Mouse (Mus musculus) lung, postnatal 10 days (tissue): ENCODE data around the gene Irgc1.
"Not testable (repeated sequence)": the region's sequence is repeated elsewhere in the genome, so short reads cannot be mapped to it uniquely, and the experiment has no call there.

Source experiments
- DNase-seq: peaks from one replicate; pipeline ENCODE4 v3.0.0; 2021

Irgc1 gene

DNA sequence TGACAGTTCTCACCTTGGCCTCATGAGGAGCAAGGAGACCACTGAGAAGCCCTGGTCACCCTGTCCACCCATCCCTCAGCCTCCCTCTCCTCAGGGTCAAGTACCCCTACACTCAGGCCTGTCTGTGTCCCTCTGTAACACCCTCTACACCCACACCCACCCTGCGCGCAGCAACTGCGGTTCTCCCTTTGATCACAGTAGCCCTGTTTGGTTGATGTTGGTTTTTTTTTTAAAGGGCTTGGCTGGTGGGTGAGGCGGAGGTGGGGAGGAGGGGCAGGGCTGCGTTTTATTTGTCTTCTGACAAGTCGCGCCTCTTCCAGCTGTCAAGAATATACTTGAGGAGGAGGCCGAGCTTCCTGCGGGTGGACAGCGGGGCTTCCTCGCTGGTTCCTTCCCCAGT is 20.4 kb downstream of the Irgc1 start:
- DNase-seq = no peak

DNA sequence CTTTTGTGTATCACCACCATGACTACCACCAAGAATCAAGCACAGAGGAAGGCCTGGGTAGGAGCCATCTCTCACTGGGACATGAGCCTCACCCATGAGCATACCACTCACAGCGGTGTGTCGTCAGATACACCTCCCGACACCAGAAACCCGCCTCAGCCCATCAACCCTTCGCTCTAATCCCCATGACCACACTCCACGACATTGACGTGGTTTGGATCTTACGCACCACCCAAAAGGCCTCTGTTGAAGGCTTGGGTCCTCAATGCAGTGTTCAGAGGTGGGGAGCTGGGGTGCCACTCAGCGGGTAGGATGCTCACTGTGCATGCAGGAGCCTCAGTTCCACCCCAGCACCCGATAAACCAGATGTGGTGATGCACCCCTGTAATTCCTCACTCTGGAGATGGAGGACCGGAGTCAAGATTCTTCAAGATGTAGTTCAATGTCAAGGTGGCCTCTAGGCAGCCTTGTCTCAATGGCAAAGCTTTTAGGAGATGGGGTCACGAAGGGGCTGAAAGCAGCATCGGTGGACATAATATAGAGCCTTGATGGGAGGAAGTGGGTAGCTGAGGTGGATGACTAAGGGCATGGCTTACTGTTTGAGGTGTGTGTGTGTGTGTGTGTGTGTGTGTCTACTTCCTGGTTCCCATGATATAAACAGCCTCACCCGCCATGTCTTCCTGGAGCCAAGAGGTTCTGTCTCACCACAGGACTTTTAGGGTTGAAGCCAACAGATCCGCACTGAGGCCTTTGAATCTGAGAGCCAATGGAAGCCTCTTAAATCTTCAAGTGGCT is 21.3 kb downstream of the Irgc1 start:
- no peak for DNase-seq

GRCm38 (mm10) chr7:24429413-24430112 is 22.5 kb downstream of the Irgc1 start:
- DNase-seq = no peak

- no peak for DNase-seq
These were observed 23.4 kb downstream of the Irgc1 start for GRCm38 (mm10) chr7:24428725-24429124.

GRCm38 (mm10) chr7:24427168-24427567 is 24.9 kb downstream of the Irgc1 start:
- no peak for DNase-seq

DNA sequence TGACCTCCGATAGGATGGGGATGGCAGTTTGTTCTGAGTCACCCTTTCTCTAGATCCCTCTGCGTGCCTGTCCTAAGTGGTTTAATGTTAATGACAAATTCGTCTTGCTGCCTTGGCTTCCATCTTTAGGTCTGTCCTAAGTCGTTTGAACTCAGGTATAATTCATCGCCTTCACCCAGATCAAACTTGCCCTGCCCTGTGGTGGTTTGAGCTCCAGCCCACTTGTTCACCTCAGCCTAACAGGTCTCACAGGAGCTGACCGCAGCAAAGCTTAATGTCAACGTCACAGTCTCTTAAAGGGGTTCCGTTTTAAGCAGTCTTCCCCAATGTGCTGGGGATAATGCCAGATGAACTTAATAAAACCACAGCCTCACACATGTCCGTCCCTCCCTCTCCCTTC is 26.2 kb downstream of the Irgc1 start:
- no peak for DNase-seq

DNA sequence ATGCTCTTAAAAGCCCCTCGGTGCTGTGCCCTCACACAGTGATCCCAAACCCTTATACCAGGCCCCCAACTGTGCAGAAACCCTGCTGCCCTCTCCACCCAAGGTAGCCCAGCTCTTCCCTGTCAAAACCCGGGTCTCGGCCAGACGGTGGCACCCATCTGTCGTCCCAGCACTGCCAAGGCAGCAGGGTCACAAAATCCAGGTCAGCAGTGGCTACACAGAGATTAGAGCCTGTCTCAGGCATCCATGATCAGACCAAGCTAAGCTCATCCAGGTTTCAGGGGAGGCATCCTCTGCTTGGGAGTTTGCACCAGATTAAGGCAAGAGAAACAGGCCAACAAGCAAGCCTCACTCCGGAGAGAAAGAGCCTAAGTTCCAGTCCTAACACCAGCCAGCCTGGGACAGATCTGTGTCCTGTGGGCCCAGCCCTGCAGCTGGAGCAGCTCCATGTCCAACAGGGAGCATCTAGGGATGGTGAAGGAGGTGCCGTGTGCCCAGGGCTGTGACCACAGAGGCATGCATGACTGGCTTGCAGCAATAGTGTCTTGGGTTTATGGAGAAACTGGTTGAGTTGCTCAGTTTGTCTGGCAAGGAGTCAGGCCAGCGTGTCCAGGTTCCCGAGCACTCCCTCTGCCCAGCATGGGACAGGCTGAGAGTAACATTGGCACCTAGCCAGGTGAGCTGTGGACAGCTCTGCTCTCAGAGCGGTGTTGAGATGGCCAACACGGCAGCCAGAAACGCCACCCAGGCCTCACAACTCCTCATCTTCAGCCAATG is 28.0 kb downstream of the Irgc1 start:
- peak; percentile 61 for DNase-seq

DNA sequence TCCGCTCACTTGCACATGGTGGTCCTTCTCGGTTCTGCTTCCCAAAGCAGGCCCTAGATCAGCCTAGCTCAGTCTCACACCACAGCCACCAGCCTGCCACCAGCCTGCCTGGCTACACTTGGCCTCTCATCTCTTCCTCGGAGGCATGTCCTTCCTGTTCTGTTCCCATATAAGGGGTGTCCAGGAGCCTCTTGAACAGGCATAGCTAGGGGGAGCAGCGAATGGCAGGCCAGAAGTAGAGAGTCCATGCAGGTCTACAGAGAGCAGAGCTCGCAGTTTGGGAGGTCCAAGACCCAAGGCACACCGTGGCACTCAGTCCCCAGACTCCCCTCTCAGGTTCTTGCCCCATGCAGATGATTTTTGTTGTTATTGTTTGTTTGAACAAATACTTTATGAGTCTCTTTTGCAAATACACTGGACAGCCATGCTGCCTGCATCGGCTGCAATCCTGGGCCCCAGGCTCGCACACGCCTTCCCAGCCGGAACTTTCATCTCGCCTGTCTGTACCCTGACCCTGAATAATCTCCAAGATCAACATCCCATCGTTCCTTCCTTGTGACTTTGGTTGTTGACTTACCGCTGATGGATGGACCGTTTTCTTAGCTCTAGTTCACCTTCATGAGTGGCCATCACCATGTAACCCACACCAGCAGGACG is 28.9 kb downstream of the Irgc1 start:
- no peak for DNase-seq

- DNase-seq = no peak
These were observed 29.8 kb downstream of the Irgc1 start for GRCm38 (mm10) chr7:24422251-24422650.

- DNase-seq = no peak
These were observed 30.4 kb downstream of the Irgc1 start for GRCm38 (mm10) chr7:24421648-24422047.

GRCm38 (mm10) chr7:24419579-24419978 is 32.5 kb downstream of the Irgc1 start:
- DNase-seq = no peak

DNA sequence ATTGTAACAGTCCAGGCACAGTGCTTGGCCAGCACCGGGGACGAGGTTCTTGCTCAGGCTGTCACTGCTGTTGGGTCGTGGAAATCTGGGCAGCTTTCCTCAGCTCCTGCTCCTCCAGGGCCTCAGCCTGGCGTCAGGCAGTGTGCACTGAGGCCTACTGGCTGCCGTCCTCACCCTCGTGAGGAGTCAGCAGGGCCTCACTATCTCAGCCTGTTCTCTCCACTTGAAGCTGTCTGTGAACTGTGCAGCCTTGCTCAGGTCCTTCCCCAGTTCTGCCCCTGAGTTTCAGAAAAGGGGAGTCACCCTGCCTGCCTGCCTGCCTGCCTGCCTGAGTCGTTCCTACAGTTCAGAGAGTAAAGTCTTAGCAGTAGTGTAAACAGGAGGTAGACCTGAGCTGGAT is 36.8 kb downstream of the Irgc1 start:
- DNase-seq = no peak

GRCm38 (mm10) chr7:24413630-24414029 is 38.5 kb downstream of the Irgc1 start:
- DNase-seq = no peak

DNA sequence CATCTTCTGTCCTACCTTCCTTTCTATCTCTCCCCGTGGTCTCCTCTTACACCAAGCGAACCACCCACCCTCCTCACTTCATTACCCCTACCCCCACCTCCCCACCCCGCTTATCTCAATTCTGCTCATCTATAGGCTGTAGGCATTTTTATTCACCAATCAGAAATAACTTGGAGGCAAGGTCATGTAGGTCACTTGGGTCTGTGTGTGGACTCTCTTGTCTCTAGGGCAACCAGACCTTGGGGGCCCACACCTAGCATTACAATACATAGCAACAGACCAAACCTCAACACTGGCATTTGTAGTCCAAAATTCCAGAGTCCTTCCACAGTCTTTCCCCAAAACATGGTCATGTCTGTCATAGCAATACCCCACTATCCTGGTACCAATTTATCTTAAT is 41.3 kb downstream of the Irgc1 start:
- no peak for DNase-seq

DNA sequence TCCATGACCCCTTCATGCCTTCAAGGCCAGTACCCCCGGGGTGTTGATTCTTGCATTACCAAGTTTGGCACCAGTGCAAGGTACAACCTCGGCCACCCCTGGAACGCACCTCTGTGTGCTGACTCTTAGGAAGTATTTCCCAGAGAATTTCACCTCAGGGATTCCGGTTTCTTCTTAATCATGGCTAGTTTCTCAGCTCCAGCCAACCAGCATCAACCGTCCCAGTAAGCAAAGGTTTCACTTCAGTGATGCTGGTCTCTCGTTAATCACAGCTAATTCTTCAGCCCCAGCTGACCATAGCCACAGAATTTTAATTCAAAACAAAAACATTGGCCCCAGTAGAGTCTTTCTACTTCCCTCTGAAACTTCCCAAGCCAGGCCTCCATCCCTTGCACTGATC is 42.0 kb downstream of the Irgc1 start:
- no peak for DNase-seq

- no peak for DNase-seq
These were observed 43.9 kb downstream of the Irgc1 start for GRCm38 (mm10) chr7:24408186-24408585.

GRCm38 (mm10) chr7:24406528-24407344 is 45.4 kb downstream of the Irgc1 start:
- DNase-seq = peak; percentile 86

DNA sequence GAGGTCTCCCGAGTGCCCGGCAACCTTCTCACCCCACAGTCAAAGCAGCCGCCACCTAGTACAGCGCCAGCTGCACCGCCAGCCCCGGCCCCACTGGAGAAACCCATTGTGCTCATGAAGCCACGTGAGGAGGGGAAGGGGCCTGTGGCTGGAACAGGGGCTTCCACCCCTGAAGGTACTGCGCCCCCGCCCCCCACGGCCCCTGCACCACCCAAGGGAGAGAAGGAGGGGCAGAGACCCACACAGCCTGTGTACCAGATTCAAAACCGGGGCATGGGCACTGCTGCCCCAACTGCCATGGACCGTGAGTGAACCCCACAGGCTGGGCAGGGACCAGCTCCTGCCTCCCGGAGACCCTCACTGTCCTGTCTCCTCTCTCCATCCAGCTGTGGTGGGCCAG is 46.4 kb downstream of the Irgc1 start:
- no peak for DNase-seq

GRCm38 (mm10) chr7:24402851-24403250 is 49.2 kb downstream of the Irgc1 start:
- DNase-seq = no peak

DNA sequence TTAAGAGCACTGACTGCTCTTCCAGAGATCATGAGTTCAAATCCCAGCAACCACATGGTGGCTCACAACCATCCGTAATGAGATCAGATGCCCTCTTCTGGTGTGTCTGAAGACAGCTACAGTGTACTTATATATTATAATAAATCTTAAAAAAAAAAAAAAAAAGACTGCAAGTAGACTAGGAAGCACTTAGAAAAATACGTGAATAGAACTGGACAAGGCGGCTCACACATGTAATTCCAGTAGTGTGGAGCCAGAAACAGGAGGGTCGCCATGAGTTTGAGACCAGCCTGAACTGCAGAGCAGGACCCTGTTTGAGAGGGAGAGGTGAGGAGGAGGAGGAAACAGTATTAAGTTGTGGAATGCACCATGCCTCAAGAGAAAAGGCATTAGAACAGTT is 51.6 kb downstream of the Irgc1 start:
- not testable (repeated sequence) for DNase-seq

- DNase-seq = no peak
These were observed 52.0 kb downstream of the Irgc1 start for GRCm38 (mm10) chr7:24400082-24400452.
